Mouse (Mus musculus): ENCODE data around the gene Oprm1. TPM values are rescaled to one million over a fixed set of nuclear protein-coding genes. Genes with fewer than 3 reads are reported as not detected.

Oprm1 gene
- polyA plus RNA-seq, 1 experiment = 2.1 TPM

- H3K27ac ChIP-seq (ENCODE audit: insufficient read depth, low read length) = no peak overlapping the region
- no peaks in the 10 kb centered on the region for H3K4me1 ChIP-seq (ENCODE audit: control insufficient read depth, insufficient read depth, low read length)
- H3K4me3 ChIP-seq (replicated peaks; ENCODE audit: insufficient read depth, low read depth, low read length) = no peak overlapping the region
- 79% methylated on average over 3 of the region's 3 CpGs for WGBS
- no peak for TF ChIP-seq POLR2A (IDR thresholded peaks at IDR 0.05; ENCODE audit: borderline replicate concordance, insufficient read depth, low read length)
- TF ChIP-seq CTCF (IDR thresholded peaks at IDR 0.05; ENCODE audit: borderline replicate concordance, insufficient read depth, low read depth, low read length) = no peak
- DNase-seq = no peak
- no peaks in the 10 kb centered on the region for H3K27me3 ChIP-seq (ENCODE audit: control insufficient read depth, insufficient read depth, low read length)
These were observed 138.5 kb downstream of the Oprm1 start for GRCm38 (mm10) chr10:6896659-6897303.

- 71% methylated on average over 4 of the region's 4 CpGs for WGBS
- H3K27ac ChIP-seq (ENCODE audit: insufficient read depth, low read length) = no peak overlapping the region
- DNase-seq = no peak
- no peak for TF ChIP-seq CTCF (IDR thresholded peaks at IDR 0.05; ENCODE audit: borderline replicate concordance, insufficient read depth, low read depth, low read length)
- TF ChIP-seq POLR2A (IDR thresholded peaks at IDR 0.05; ENCODE audit: borderline replicate concordance, insufficient read depth, low read length) = no peak
- peaks cover 2% of the 10 kb centered on the region; the same call in 1 of the 2 replicates for H3K4me1 ChIP-seq (ENCODE audit: control insufficient read depth, insufficient read depth, low read length)
- no peak overlapping the region for H3K4me3 ChIP-seq (replicated peaks; ENCODE audit: insufficient read depth, low read depth, low read length)
- no peaks in the 10 kb centered on the region for H3K27me3 ChIP-seq (ENCODE audit: control insufficient read depth, insufficient read depth, low read length)
These were observed 141.8 kb downstream of the Oprm1 start for GRCm38 (mm10) chr10:6900126-6900525.

- Histone ChIP-seq H3K4me1 (ENCODE audit: control insufficient read depth, insufficient read depth, low read length) (peaks cover 2% of the 10 kb centered on the region; the same call in 1 of the 2 replicates), H3K27me3 (ENCODE audit: control insufficient read depth, insufficient read depth, low read length) (no peaks in the 10 kb centered on the region), H3K4me3 (replicated peaks; ENCODE audit: insufficient read depth, low read depth, low read length) (no peak overlapping the region), H3K27ac (ENCODE audit: insufficient read depth, low read length) (peak overlapping the region; percentile 2; the same call in 1 of the 2 replicates)
- DNase-seq = peak; percentile 38 to 60
- no peak for TF ChIP-seq CTCF (IDR thresholded peaks at IDR 0.05; ENCODE audit: borderline replicate concordance, insufficient read depth, low read depth, low read length)
- TF ChIP-seq POLR2A (IDR thresholded peaks at IDR 0.05; ENCODE audit: borderline replicate concordance, insufficient read depth, low read length) = no peak
- 19% methylated on average over 3 of the region's 3 CpGs for WGBS
These were observed 143.6 kb downstream of the Oprm1 start for GRCm38 (mm10) chr10:6901819-6902393.

- Histone ChIP-seq H3K4me1 (ENCODE audit: control insufficient read depth, insufficient read depth, low read length) (no peaks in the 10 kb centered on the region), H3K4me3 (replicated peaks; ENCODE audit: insufficient read depth, low read depth, low read length) (no peak overlapping the region), H3K27me3 (ENCODE audit: control insufficient read depth, insufficient read depth, low read length) (no peaks in the 10 kb centered on the region), H3K27ac (ENCODE audit: insufficient read depth, low read length) (no peak overlapping the region)
- DNase-seq = no peak
- WGBS = 38% methylated on average over 2 of the region's 2 CpGs
- TF ChIP-seq CTCF (IDR thresholded peaks at IDR 0.05; ENCODE audit: borderline replicate concordance, insufficient read depth, low read depth, low read length) (no peak), POLR2A (IDR thresholded peaks at IDR 0.05; ENCODE audit: borderline replicate concordance, insufficient read depth, low read length) (no peak)
These were observed 151.5 kb downstream of the Oprm1 start for GRCm38 (mm10) chr10:6909763-6910162.

GRCm38 (mm10) chr10:6915991-6916390, 157.7 kb downstream of the Oprm1 start:
- no peaks in the 10 kb centered on the region for H3K27me3 ChIP-seq (ENCODE audit: control insufficient read depth, insufficient read depth, low read length)
- WGBS = 69% methylated on average over 1 of the region's 1 CpGs
- peaks cover 9% of the 10 kb centered on the region; the same call in 1 of the 2 replicates for H3K4me1 ChIP-seq (ENCODE audit: control insufficient read depth, insufficient read depth, low read length)
- TF ChIP-seq POLR2A (IDR thresholded peaks at IDR 0.05; ENCODE audit: borderline replicate concordance, insufficient read depth, low read length) = no peak
- no peak for TF ChIP-seq CTCF (IDR thresholded peaks at IDR 0.05; ENCODE audit: borderline replicate concordance, insufficient read depth, low read depth, low read length)
- H3K27ac ChIP-seq (ENCODE audit: insufficient read depth, low read length) = no peak overlapping the region
- no peak overlapping the region for H3K4me3 ChIP-seq (replicated peaks; ENCODE audit: insufficient read depth, low read depth, low read length)
- no peak for DNase-seq

- peaks cover 9% of the 10 kb centered on the region; the same call in 1 of the 2 replicates for H3K4me1 ChIP-seq (ENCODE audit: control insufficient read depth, insufficient read depth, low read length)
- WGBS = 2% methylated on average over 6 of the region's 6 CpGs
- no peaks in the 10 kb centered on the region for H3K27me3 ChIP-seq (ENCODE audit: control insufficient read depth, insufficient read depth, low read length)
- DNase-seq = peak; percentile 66 to 91
- H3K27ac ChIP-seq (ENCODE audit: insufficient read depth, low read length) = no peak overlapping the region; the same call in 1 of the 2 replicates
- H3K4me3 ChIP-seq (replicated peaks; ENCODE audit: insufficient read depth, low read depth, low read length) = no peak overlapping the region
- TF ChIP-seq POLR2A (IDR thresholded peaks at IDR 0.05; ENCODE audit: borderline replicate concordance, insufficient read depth, low read length) (no peak), CTCF (IDR thresholded peaks at IDR 0.05; ENCODE audit: borderline replicate concordance, insufficient read depth, low read depth, low read length) (no peak)
These were observed 158.4 kb downstream of the Oprm1 start for GRCm38 (mm10) chr10:6916545-6917257.

GRCm38 (mm10) chr10:6926724-6927123, 168.4 kb downstream of the Oprm1 start:
- H3K27me3 ChIP-seq (ENCODE audit: control insufficient read depth, insufficient read depth, low read length) = no peaks in the 10 kb centered on the region
- WGBS = 67% methylated on average over 2 of the region's 2 CpGs

More at GRCm38 (mm10) chr10:6926724-6927123, 168.4 kb downstream of the Oprm1 start:
- TF ChIP-seq POLR2A (IDR thresholded peaks at IDR 0.05; ENCODE audit: borderline replicate concordance, insufficient read depth, low read length) (no peak), CTCF (IDR thresholded peaks at IDR 0.05; ENCODE audit: borderline replicate concordance, insufficient read depth, low read depth, low read length) (no peak)
- DNase-seq = no peak
- Histone ChIP-seq H3K4me3 (replicated peaks; ENCODE audit: insufficient read depth, low read depth, low read length) (no peak overlapping the region), H3K27ac (ENCODE audit: insufficient read depth, low read length) (no peak overlapping the region), H3K4me1 (ENCODE audit: control insufficient read depth, insufficient read depth, low read length) (no peaks in the 10 kb centered on the region)
